Mouse (Mus musculus) ovary, postnatal 10 days (tissue): Measurements from ENCODE around the gene Mgat5b.
A peak's percentile ranks its signal among the peaks of the same experiment; 100 is the strongest.
"Not testable (repeated sequence)": the region's sequence is repeated elsewhere in the genome, so short reads cannot be mapped to it uniquely, and the experiment has no call there.

Experiments used
- DNase-seq: peaks from one replicate; pipeline ENCODE4 v3.0.0; 2022; ENCODE audit warnings: low spot score

The Mgat5b gene

DNA sequence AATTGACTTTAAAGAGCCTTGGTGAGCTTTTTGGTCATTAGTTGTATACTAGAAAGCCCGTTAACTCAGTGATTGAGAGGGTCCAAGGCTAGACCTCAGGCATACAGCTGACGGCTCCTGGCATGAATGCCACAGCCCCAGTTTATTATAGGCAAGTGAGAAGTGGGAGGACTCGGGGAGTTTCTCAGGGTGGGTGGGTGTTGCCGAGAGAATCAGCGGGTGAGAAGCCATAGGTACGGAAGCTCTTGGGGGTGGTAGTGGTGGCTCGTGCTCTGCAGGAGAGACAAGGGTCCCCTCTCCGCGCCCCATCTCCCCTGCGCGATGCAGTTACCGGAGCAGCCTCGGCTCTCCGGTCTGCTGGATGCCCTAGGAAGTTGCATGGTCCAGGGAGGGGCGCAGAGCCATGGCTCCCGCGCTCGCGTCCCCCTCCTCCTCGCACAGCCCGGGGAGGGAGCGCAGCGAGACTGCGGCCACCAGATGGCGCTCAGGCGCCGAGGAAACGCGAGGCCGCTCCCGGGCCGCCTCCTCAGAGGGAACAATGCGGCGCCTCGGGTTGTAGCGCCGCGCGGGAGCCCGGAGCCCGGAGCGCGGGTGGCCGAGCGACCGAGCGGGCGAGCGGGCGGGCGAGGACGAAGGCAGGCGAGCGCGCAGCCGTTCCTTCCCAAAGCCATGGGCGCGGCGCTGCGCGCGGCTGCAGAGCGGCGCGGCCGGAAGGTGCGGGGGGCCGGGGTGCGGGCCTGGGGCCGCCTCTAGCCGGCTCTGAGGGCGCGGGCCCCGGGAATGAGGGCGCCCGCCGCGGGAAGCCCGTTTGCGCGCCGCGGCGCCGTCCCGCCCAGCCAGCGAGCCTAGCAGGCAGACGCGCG lies at the start of gene Mgat5b:
Gene Mgat5b (plus strand): TSS at position 541 of the 863 bp plus-strand sequence.
- peak; percentile 75 for DNase-seq

DNA sequence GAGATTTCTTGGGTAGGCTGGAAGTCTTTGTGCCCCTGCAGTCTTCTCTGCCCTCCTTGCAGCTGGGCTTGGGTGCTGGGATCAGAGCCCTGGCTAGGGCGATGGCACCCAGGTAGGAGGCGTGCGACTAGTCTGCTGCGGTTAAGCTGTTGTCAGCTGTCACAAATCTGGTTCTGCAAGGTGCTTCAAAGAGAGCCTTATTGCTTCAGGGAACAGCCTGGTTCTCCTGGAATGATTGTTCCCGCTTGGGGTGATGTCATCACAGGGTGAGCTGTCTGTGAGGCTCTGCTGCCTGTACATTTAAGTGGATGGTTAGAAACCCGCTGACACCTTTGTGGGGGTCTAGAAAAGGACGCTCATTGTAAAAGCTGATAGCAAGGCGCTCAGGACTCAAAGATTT lies 49.4 kb upstream of the Mgat5b start:
- DNase-seq = no peak

DNA sequence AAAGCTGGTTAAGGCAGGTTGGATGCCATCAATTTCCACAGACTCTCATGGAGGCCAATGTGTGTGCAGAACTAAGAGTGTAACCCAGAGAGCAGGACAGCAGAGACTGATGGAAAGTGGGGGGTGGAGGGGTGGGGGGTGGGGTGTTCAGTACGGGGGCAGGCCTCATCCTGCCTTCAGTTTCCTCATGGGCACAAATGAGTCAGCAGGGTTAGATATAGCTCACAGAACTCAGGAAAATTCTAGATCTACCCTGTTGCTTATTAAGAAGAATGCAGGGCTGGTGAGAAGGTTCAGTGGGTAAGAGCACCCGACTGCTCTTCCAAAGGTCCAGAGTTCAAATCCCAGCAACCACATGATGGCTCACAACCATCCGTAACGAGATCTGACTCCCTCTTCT lies 49.0 kb upstream of the Mgat5b start:
- DNase-seq = no peak

DNA sequence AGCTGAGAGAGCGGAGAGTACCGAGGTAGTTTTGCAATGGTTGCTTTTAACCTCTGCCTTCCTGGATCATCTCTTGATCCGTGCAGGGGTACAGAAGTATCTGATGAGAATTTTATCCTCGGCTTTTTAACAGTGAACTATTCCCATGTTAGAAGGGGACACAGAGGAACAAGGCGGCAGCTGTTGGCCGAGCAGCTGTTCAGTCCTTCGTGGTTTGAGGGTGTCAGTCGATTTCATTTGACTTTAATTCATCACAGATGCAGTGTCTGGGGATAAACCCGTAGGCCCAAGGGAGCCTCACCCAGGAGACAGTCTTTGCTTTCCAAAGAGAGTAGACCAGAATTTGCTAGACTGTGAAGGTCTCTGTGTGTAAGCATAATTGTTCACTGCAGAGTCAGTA lies 47.1 kb upstream of the Mgat5b start:
- no peak for DNase-seq

DNA sequence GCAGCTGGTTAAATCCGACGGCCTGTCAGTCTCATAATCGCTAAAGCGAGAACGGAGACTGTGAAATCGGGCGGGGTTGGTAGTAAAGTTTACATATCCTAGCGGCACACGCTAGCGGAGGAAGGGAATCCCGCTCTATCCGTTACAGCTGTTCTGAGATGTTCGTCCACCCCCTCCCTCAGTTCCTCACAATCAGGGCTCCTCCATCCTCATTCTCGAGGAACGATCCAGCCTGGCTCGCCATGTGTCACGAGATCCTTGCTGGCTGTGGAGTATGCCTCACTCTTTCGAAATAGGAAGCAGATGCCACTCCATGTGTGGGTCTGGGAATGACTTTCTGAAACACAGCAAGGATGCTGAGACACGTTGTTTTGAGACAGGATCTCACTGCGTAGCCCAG lies 44.7 kb upstream of the Mgat5b start:
- DNase-seq = no peak

DNA sequence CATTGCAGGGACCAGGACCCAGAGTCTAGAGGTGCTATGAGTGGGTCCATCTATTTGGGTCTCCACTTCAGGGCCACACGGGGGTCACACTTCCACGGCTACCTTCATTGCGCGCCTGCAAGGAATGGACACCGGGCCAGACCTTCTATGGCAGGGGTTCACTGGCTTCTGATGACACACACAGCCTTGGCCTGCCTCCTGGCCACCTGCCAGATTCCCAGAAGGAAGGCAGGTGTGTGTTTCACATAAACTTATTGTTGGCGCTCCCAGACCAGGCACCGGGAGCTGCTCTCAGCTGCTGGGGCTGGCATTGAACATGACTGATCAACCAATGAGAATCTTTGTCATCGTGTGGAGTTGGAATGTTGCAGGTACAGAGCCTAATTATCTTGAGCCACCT lies 40.2 kb upstream of the Mgat5b start:
- no peak for DNase-seq

DNA sequence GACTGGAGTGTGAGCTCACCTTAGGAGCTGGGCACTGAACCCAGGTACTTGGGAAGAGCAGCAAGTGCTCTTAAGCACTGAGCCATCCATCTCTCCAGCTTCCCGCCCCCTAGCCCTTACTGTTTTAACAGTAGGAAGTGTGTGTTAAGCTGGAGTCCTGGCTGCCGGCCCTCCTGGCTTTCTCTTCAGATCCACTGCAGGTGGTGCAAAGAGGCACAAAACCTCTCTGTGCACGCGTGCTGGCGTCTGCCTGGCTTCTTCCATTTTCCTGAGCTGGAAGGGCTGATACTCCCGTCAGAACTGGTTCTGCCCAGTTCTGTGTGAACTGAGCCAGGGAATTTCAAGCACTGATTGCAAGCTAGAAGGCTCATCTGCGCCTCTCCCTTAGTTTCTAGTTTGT lies 37.8 kb upstream of the Mgat5b start:
- no peak for DNase-seq

DNA sequence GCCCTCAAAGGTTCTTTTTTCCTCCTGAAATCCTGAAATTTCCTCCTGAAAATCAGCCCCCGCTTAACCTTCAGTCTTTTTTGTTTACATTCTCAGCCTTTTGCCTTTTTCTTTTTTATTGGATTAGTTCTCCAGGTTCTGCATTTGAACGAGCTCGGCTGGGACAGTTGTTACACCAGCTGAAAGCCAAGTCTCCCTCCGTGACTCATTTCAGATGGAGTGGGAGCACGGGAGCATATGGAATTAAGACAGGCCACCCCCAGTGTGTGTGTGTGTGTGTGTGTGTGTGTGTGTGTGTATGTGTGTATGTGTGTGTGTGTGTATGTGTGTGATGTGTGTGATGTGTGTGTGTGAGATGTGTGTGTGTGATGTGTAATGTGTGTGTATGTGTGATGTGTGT lies 37.2 kb upstream of the Mgat5b start:
- no peak for DNase-seq

DNA sequence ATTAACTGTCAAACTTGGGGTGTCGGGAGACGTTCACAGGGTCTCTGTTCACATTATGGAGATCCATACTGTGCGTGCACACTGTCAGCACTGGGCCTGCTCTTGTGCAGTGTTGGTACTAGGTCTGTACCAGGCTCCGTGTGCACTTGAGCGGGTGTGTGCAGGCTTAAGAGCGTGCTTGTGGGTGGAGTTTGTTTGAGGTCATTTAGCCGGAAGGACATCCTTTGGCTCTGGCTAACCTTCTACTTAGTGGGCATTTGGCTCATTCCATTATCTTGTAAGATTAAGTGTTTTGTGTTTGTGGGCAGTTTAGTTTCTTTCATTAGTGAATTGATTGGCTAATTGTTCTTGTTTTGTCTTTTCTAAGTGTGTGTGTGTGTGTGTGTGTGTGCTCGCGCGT lies 36.2 kb upstream of the Mgat5b start:
- no peak for DNase-seq

DNA sequence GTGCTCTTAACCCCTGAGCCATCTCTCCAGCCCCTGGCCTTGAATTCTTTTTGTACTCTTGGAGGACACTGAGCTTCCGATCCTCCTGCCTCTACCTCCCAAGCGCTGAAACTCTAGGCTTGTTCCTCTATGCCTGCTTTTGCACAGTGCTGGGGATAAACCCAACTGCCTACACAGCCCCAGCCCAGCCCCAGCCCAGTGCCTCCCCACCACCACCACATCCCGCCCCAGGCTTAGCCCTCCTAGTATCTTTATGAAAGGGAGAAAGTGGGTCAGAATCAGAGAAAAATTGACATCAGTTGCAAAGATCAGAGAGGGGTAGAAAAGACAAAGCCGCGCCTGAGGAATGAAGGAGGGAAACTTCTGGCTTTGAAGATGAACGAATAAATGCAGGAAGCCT lies 34.6 kb upstream of the Mgat5b start:
- DNase-seq = no peak

DNA sequence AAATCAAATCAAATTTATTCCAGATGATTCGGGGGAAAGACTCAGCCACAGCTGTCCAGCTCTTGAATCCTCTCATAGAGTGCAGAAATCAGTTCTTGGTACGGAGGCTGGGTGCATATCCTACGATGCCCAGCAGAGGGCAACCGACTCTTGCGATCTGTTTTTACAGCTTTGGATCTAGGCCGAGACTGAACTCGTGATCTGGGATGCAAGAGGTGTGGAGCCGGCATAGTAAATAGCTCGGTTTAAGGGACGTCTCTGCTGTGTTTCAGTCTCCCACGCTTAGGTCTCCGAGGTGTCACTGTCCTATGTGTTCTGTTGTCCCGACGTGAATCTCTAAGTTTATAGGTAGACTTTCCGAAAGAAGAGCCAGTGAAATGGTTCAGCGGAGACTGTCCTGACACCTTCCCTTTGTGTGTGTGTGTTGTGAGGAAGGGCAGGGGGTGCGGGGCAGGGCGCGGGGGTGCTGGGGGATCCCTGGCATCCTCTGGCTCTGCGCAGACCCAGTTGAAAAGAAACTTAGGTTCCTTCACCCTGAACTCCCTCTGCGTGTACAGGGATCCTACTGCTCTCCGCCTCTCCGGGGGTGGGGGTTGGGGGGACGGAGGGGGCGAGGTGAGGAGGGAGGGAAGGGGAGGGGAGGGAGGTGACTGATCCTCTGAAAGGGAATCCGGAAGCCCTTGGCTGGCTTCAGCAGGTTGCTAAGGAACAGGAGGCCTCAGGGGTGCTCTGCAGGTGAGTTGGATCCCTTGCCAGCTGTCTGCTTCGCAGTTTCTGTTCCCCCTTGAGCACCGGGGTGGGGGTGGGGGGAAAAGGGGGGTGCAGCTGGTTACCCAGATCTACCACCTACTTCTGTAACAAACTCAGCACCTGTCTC lies 33.1 kb upstream of the Mgat5b start:
- DNase-seq = peak; percentile 55

DNA sequence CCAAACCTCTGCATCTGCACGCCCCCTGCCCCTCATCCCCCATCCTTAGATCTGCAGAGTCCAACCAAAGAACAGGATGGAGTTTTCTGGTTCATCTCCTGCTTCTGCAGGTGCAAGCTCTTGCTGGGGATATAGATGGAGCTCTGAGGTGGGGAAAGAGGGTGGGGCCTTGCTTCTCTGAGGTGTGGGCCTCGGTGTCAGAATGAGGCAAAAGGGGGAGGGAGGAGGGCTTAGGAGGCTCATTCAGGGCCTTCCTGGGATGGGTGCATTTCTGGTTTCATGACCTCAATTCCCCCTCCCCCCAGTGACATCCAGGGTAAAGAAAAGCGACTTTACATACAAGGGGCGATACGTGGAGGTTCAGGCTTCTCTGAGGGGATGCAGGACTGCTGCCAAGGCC lies 31.5 kb upstream of the Mgat5b start:
- DNase-seq = no peak

DNA sequence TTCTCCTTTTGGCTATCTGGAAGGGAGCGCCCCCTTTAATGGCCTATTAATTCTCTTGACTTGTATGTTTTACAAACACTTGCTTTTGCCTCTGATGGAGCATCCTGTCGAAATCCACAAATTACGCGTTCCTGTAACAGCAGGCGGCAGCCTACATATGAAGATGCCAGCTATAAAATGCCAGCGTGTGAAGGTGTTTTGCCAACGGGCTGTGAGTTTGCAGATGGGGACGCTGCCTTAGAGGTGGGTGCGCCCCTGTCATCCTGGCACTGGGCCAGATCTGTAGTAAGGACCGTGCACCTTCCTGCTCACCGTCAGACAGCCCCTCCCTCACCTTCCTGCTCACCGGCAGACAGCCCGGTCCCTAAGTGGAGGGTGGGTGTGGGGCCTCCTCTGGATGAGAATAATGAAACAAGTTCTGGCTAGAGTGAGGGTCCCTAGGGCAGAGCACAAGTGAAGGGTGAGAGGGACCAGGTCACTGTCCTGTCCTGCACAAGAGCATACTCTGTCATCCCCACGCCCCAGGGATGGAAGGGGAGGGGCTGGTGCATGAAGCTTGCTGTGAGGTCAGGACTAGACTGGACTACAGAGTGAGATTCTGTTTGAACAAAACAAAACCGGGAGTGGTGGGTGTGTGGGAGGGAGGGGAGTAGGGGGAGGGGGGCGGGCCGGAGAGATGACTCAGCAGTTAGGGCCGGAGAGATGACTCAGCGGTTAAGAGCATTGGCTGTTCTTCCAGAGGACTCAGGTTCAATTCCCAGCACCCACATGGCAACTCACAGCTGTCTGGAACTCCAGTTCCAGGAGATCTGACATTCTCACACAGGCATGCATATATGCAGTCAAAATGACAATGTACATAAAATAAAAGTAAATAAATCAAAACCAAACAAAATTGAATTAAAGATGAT lies 24.9 kb upstream of the Mgat5b start:
- no peak for DNase-seq

DNA sequence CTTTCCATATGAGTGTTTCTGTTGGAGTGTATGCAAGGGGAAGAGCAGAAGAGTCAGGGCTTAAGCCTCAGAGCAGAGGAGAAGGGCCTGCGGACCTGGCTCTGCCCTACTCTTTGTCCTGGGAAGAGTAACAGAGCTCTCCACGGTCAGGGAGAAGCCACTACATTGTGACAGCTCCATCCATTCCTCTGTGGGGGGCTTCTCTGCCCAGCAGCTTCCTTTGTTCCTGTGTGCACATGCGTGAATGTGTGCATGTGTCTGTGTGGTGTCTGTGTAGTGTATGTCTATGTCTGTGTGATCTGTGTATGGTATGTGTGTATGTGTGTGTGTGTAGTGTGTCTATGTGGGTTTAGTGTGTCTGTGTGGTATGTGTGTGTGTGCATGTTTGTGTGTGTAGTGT lies 23.3 kb upstream of the Mgat5b start:
- DNase-seq = no peak

DNA sequence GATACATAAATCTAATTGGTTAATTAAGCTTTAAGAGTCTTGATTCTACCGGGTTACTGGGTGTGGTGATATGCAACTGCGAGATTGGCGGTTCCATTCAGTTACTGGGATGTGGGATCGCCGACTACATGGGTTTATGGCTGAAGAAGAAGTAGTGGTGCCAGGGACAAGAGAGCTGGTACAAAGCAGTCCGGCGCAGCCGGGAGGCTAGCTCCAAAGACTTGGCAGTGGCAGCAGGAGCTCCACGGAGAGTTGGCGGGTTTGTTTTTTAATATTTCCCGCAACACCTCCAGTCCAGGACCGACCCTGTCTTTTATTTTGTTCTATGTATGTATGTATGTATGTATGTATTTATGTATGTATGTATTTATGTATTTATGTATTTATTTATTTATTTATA lies 19.4 kb upstream of the Mgat5b start:
- DNase-seq = no peak

DNA sequence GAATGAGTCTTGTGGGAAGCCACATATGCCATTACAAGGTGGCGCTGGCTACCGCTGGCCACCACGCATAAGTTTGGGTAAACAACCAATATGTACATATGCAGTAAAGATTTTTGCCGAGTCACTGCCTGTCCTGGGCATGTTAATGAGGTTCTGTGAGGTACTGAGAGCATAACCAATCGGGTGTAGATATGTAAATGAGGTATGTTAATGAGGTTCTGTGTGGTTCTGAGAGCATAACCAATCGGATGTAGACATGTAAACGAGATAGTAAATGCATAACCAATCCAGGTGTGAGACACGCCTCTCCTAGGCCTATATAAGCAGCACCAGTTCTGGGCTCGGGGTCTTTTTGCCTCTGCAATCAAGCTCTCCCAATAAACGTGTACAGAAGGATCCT lies 16.1 kb upstream of the Mgat5b start:
- not testable (repeated sequence) for DNase-seq

DNA sequence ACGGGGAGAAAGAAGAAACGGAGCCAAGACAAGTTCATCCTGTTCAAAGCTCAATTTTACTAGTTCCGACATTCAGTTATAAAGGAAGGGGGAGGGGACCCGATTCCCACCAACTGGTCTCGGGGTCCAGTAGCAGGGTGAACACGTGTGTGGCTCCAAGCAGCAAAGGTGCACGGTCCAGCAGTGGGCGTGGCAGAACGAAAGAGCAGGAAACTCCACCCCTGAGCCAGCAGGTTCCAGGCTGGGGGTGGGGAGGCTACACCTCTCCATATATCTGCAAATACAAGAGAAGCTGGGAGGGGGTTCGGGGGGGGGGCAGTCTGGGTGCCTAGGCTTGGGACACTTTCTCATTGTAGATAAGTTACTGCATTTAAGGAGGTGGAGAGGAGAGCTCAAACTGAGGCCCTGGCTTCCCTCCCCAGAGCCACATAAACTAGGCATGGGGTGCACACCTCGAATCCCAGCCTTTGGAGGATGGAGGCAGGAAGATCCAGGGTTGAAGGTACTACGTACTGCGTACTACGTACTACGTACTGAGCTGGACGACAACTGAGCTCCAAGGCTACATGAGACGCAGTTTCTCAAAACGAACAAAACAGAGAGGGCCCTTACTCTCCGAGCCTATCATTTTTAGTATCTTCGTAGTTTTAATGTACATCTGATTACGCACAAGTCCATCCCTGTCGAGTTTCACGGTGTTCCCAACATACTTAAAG lies 12.8 kb upstream of the Mgat5b start:
- DNase-seq = no peak

DNA sequence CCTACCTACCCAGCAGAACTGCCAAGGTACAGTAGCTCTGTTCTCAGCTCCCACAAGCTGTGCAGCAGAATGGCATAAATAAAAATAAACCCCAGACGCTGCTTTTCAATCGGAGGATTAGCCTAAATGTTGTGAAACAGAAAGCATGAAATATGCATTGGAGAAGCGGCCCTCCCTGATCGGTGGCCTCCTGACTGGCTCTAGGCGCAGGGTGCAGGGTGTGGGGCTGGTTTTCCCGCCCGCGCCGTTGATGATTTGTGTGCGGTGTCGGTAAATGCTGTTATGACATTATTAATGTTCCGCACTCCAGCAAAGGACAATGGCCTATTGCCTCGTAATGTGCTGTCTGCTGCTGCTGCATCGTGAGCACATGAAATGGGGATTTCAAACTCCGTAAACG lies 5.1 kb upstream of the Mgat5b start:
- no peak for DNase-seq

DNA sequence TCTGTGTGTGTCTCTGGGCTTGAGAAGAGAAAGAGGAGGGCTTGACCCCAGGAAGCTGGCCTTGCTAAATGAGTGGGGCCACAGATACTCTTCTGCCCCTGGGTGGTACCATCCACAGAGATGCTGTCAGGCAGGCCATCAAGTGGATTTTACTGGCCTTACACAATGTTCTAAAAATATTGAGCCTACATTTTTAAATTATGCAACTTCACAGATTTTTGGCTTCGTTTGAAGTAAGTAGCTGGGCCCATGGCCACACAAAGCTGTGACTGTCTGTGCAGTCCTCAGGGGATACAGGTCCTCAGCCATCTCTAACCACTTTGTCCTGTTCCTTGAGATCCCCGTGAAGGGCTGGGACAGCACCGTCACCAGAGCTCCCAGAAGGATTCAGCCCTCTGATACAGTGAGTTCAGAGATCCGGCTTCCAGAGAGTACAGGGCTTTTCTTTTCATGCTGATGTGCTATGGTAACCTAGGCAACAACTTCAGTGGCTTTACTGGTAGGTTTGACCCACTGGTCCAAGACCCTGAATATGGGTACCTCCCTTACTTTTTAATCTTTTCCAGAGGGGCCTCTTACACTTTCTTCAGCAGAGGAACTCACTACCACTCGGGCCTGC lies 4.3 kb upstream of the Mgat5b start:
- DNase-seq = no peak

DNA sequence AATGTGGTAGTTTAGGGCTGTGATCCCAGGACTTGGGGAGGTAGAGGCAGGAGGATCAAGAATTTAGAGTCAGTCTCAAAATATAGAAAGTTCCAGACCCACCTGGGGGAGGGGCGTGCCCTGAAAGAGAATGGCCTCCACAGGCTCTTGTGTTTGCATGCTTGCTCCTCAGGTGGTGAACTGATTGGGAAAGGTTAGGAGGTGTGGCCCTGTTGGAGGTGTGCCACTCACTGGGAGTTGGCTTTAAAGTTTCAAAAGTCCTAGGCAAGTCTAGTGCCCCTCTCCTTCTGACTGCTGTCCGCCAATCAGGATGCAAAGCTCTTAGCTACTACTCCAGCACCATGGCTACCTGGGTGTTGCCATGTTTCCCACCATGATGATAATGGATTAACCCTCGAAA lies 3.4 kb upstream of the Mgat5b start:
- DNase-seq = no peak

DNA sequence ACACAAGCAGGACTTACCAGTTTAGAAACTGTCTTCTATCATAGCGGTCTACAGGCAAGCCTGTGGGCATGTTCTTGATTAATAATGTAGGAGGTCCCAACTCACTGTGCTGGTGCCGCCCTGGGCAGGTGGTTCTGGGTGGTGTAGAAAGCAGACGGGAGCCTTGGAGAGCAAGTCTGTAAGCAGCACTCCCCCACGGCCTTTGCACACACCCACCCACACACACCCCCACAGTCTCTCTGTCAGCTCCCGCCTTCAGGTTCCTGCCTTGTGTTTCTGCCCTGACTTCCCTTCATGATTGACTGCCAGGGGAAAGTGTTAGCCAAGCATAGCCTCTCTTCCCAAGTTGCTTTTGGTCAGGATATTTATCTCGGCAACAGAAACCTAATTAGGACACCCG lies 1.3 kb upstream of the Mgat5b start:
- no peak for DNase-seq
